Mouse (Mus musculus): ENCODE measurements around the gene Ddx31.

DNA sequence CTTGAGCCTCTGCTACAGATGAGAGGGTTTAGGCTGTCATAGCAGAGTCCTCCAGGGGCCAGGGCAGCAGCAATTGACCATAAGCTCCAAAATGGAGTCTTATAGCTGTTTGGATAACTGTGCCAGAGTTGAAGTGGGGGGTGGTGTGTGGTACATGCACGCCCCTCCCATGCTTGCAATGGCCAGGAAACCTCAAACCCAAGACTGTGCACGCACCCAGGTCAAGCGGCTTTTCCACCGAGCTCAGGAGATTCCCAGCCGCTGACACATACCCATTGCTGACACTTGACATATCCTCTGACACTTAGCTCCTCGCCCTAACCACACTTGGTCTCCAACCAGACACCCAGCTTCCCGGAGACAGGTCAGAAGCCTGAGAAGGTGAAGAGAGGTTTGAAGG, 98.8 kb downstream of the Ddx31 start:
- TF ChIP-seq CTCF (IDR thresholded peaks at IDR 0.05; ENCODE audit: control insufficient read depth, insufficient read depth, low read length) (no peak), POLR2A (IDR thresholded peaks at IDR 0.05; ENCODE audit: borderline replicate concordance, control insufficient read depth, low read depth, low read length) (no peak)

Data from bone marrow, adult 2 months (tissue).